Mouse (Mus musculus) CH12.LX (cell line): ENCODE results near the gene Rdh11. TPM values are rescaled to one million over a fixed set of nuclear protein-coding genes. Genes with fewer than 3 reads are reported as not detected.

Experiments
- DNase-seq: peaks from one replicate; pipeline ENCODE4 v3.0.0-alpha.2; 2013; ENCODE audit errors: extremely low read depth
- H3K27ac ChIP-seq: 2 replicates; pipeline ENCODE4 v1.5.1; 2012; ENCODE audit warnings: low read depth, mild to moderate bottlenecking, control low read depth, moderate library complexity; ENCODE audit not compliant: insufficient read depth
- H3K27me3 ChIP-seq: replicated peaks from 2 replicates; pipeline ENCODE3; 2012; ENCODE audit warnings: inconsistent platforms
- H3K36me3 ChIP-seq, 2 experiments: replicated peaks in 1 of 2; 2 replicates each; pipeline versions ENCODE3 to v1.6.1; 2012; ENCODE audit warnings: inconsistent platforms in 1 of 2, low read length in 1 of 2, mild to moderate bottlenecking in 1 of 2, mixed read lengths in 1 of 2, moderate library complexity in 1 of 2; ENCODE audit not compliant: control insufficient read depth in 1 of 2, insufficient read depth in 1 of 2
- H3K4me1 ChIP-seq, 2 experiments: 2 replicates each; pipeline ENCODE4 v1.6.1; 2012; ENCODE audit warnings: inconsistent platforms in 1 of 2, moderate library complexity in 1 of 2; ENCODE audit not compliant: insufficient read depth in 2 of 2, control insufficient read depth in 1 of 2
- H3K4me2 ChIP-seq: 2 replicates; pipeline ENCODE4 v1.6.1; 2012; ENCODE audit warnings: low read depth, mild to moderate bottlenecking, control low read depth; ENCODE audit not compliant: poor library complexity, insufficient read depth, severe bottlenecking
- H3K4me3 ChIP-seq, 3 experiments: fragments of 150-350 bp in 1 of 3; sonication (generic) in 1 of 3; replicated peaks in 1 of 3; 2 replicates each; pipeline versions ENCODE3 to v1.5.1; 2011 to 2012; ENCODE audit warnings: low read depth in 2 of 3, low read length in 2 of 3, mild to moderate bottlenecking in 2 of 3, moderate library complexity in 2 of 3, control low read depth in 1 of 3, improper control_type of control experiment in 1 of 3, inconsistent platforms in 1 of 3, mixed read lengths in 1 of 3; ENCODE audit not compliant: poor library complexity in 1 of 3
- H3K79me2 ChIP-seq: replicated peaks from 2 replicates; pipeline ENCODE4 v1.6.1; 2012; ENCODE audit warnings: mild to moderate bottlenecking, moderate library complexity; ENCODE audit not compliant: control insufficient read depth, poor library complexity, insufficient read depth, severe bottlenecking; ENCODE audit errors: extremely low read depth
- H3K9ac ChIP-seq: 2 replicates; pipeline ENCODE4 v1.6.1; 2012; ENCODE audit warnings: low read depth, mild to moderate bottlenecking, control low read depth, moderate library complexity; ENCODE audit not compliant: insufficient read depth
- H3K9me3 ChIP-seq: replicated peaks from 2 replicates; pipeline ENCODE3; 2012; ENCODE audit warnings: low read length, inconsistent platforms, mixed read lengths
- BHLHE40 ChIP-seq: IDR thresholded peaks from 2 replicates; pipeline ENCODE4 v1.6.1; 2011; ENCODE audit warnings: mild to moderate bottlenecking, low read depth, low read length, improper control_type of control experiment
- CHD1 ChIP-seq: IDR thresholded peaks from 2 replicates; pipeline ENCODE4 v1.6.1; 2012; ENCODE audit warnings: low read depth, low read length, improper control_type of control experiment, inconsistent platforms
- CHD2 ChIP-seq: IDR thresholded peaks from 2 replicates; pipeline ENCODE4 v1.6.1; 2011; ENCODE audit warnings: low read length, improper control_type of control experiment
- CTCF ChIP-seq, 2 experiments: IDR thresholded peaks in 1 of 2; conservative IDR thresholded peaks in 1 of 2; 2 replicates each; pipeline ENCODE4 v1.5.1; 2011 to 2012; ENCODE audit warnings: low read depth in 2 of 2, low read length in 2 of 2, improper control_type of control experiment in 1 of 2, inconsistent platforms in 1 of 2, mild to moderate bottlenecking in 1 of 2, moderate library complexity in 1 of 2
- E2F4 ChIP-seq: IDR thresholded peaks from 2 replicates; pipeline ENCODE4 v1.6.1; 2011; ENCODE audit warnings: low read depth, low read length, improper control_type of control experiment; ENCODE audit not compliant: insufficient replicate concordance
- ELF1 ChIP-seq: IDR thresholded peaks from 2 replicates; pipeline ENCODE4 v1.6.1; 2014; ENCODE audit warnings: low read depth, mild to moderate bottlenecking, inconsistent platforms, low read length, improper control_type of control experiment
- EP300 ChIP-seq: IDR thresholded peaks from 2 replicates; pipeline ENCODE4 v1.6.1; 2011; ENCODE audit warnings: low read length, improper control_type of control experiment
- HCFC1 ChIP-seq: IDR thresholded peaks from 2 replicates; pipeline ENCODE4 v1.6.1; 2012; ENCODE audit warnings: low read depth, mild to moderate bottlenecking, inconsistent platforms, low read length, improper control_type of control experiment
- JUN ChIP-seq: IDR thresholded peaks from 2 replicates; pipeline ENCODE4 v1.6.1; 2011; ENCODE audit warnings: low read depth, mild to moderate bottlenecking, low read length, improper control_type of control experiment, moderate library complexity; ENCODE audit not compliant: insufficient read depth
- JUND ChIP-seq: conservative IDR thresholded peaks from 2 replicates; pipeline ENCODE4 v1.6.1; 2011; ENCODE audit warnings: low read depth, low read length, improper control_type of control experiment
- KAT2A ChIP-seq: IDR thresholded peaks from 2 replicates; pipeline ENCODE4 v1.6.1; 2012; ENCODE audit warnings: low read length, improper control_type of control experiment, inconsistent platforms; ENCODE audit not compliant: insufficient replicate concordance
- MAX ChIP-seq: IDR thresholded peaks from 2 replicates; pipeline ENCODE4 v1.6.1; 2011; ENCODE audit warnings: low read length, improper control_type of control experiment
- MAZ ChIP-seq: IDR thresholded peaks from 2 replicates; pipeline ENCODE4 v1.6.1; 2012; ENCODE audit warnings: low read depth, mild to moderate bottlenecking, inconsistent platforms, low read length, improper control_type of control experiment, moderate library complexity
- MYC ChIP-seq: IDR thresholded peaks from 2 replicates; pipeline ENCODE4 v1.6.1; 2011; ENCODE audit warnings: low read depth, mild to moderate bottlenecking, improper control_type of control experiment, low read length
- NELFE ChIP-seq: IDR thresholded peaks from 2 replicates; pipeline ENCODE4 v1.6.1; 2011; ENCODE audit warnings: low read depth, low read length, improper control_type of control experiment
- NRF1 ChIP-seq: IDR thresholded peaks from 2 replicates; pipeline ENCODE4 v1.6.1; 2014; ENCODE audit warnings: low read depth, mild to moderate bottlenecking, inconsistent platforms, low read length, improper control_type of control experiment, moderate library complexity
- PAX5 ChIP-seq: IDR thresholded peaks from 2 replicates; pipeline ENCODE4 v1.6.1; 2012; ENCODE audit warnings: low read length, inconsistent platforms, mixed read lengths
- POLR2AphosphoS2 ChIP-seq: IDR thresholded peaks from 2 replicates; pipeline ENCODE4 v1.6.1; 2011; ENCODE audit warnings: low read depth, low read length, improper control_type of control experiment
- RCOR1 ChIP-seq: conservative IDR thresholded peaks from 2 replicates; pipeline ENCODE4 v1.6.1; 2012; ENCODE audit warnings: low read depth, mild to moderate bottlenecking, inconsistent platforms, low read length, improper control_type of control experiment
- TBP ChIP-seq: conservative IDR thresholded peaks from 2 replicates; pipeline ENCODE4 v1.6.1; 2011; ENCODE audit warnings: low read depth, low read length, improper control_type of control experiment
- TCF12 ChIP-seq: IDR thresholded peaks from 2 replicates; pipeline ENCODE4 v1.6.1; 2014; ENCODE audit warnings: low read depth, mild to moderate bottlenecking, inconsistent platforms, low read length, improper control_type of control experiment
- USF1 ChIP-seq: IDR thresholded peaks from 2 replicates; pipeline ENCODE4 v1.6.1; 2014; ENCODE audit warnings: low read depth, mild to moderate bottlenecking, inconsistent platforms, low read length, improper control_type of control experiment
- ZC3H11A ChIP-seq: IDR thresholded peaks from 2 replicates; pipeline ENCODE4 v1.6.1; 2012; ENCODE audit warnings: low read depth, mild to moderate bottlenecking, inconsistent platforms, low read length, improper control_type of control experiment
- ZKSCAN1 ChIP-seq: IDR thresholded peaks from 2 replicates; pipeline ENCODE4 v1.6.1; 2012; ENCODE audit warnings: low read depth, inconsistent platforms, low read length, improper control_type of control experiment, borderline replicate concordance
- ZMIZ1 ChIP-seq: IDR thresholded peaks from 2 replicates; pipeline ENCODE4 v1.6.1; 2012; ENCODE audit warnings: low read depth, mild to moderate bottlenecking, inconsistent platforms, low read length, improper control_type of control experiment
- ZNF384 ChIP-seq: IDR thresholded peaks from 2 replicates; pipeline ENCODE4 v1.6.1; 2012; ENCODE audit warnings: low read depth, low read length, improper control_type of control experiment, inconsistent platforms
- dilution Hi-C: fragments of 300-500 bp; cut with MboI; formaldehyde crosslinking; loops from 2 replicates; pipeline ENCODE4 v1.14.3; 2020; ENCODE audit warnings: low sequenced_read_pairs; ENCODE audit not compliant: extremely low pct_unique_long_range_greater_than_20kb, extremely low pct_ligation_motif_present
- in situ Hi-C: fragments of 300-500 bp; cut with MboI; formaldehyde crosslinking; loops from 3 replicates; pipeline ENCODE4 v1.14.3; 2019; ENCODE audit warnings: low sequenced_read_pairs, low pct_ligation_motif_present, low pct_unique_long_range_greater_than_20kb, mixed read lengths
- polyA plus RNA-seq: library from polyadenylated mRNA; unstranded; fragments of >175 nt; gene quantifications from 2 replicates; pipeline ENCODE4 v1.2.1, GENCODE M21; 2012; ENCODE audit warnings: low read depth; ENCODE audit not compliant: insufficient read length
- total RNA-seq, 2 experiments: library from RNA; depleted of rRNA; stranded (reverse); fragments of 300-350 nt in 1 of 2; fragments of >200 nt in 1 of 2; gene quantifications; 2 replicates each; pipeline ENCODE4 v1.2.3; 2012 to 2014

Gene Rdh11
- total RNA-seq (2012; rRNA removed): 47.4 and 47.5 TPM in 2 replicates
- 88.5 and 121 TPM in 2 replicates for total RNA-seq (2014; rRNA removed)
- 46.3 and 50.3 TPM in 2 replicates for polyA plus RNA-seq

DNA sequence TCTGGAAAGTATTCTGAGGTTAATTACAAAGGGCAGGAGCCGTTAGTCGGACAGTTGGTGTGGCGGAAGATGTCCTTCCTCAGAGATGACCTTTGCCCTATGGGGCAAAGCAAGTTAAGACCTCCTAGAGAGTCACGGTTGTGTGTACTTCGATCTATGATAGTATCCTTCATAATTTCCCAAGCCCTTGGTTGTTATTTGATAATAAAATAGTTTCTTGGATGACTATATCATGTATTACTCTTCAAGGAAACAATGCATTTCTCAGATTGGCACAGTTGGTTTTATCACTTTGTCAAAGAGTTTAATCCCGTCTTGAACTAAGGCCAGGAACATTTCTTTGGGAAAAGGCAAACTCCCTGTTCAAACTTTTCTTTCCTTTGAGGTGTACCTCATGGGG lies at the start of gene Rdh11:
Gene Rdh11 (minus strand): TSS at position 101 of the 400 bp plus-strand sequence.
- peak within 1 kb of the TSS; percentile 84 for H3K4me2 ChIP-seq
- no peaks in the 10 kb centered on the region for H3K9me3 ChIP-seq
- H3K27me3 ChIP-seq: no peaks in the 10 kb centered on the region
- in situ Hi-C loops: loop anchor here (5.0 kb wide), 1 partner anchor 70 kb away; no protein-coding TSS in a partner anchor
- dilution Hi-C loops: no loop called here
- no peak for TF ChIP-seq ELF1
- no peak for TF ChIP-seq BHLHE40
- no peak for TF ChIP-seq ZKSCAN1
- no peak for TF ChIP-seq E2F4
- TF ChIP-seq ZC3H11A: no peak
- TF ChIP-seq MAZ: no peak
- TF ChIP-seq NELFE: no peak
- no peak for TF ChIP-seq KAT2A
- no peak for TF ChIP-seq ZMIZ1
- no peak for TF ChIP-seq RCOR1
- TF ChIP-seq CHD2: no peak
- no peak for TF ChIP-seq POLR2AphosphoS2
- TF ChIP-seq NRF1: no peak
- no peak for TF ChIP-seq EP300
- no peak for TF ChIP-seq MYC
- TF ChIP-seq ZNF384: no peak
- no peak for TF ChIP-seq CHD1
- no peak for TF ChIP-seq JUND
- TF ChIP-seq TCF12: no peak
- DNase-seq: no peak
- peak within 1 kb of the TSS; percentile 77 for H3K9ac ChIP-seq
- H3K27ac ChIP-seq: no peak within 1 kb of the TSS
- H3K79me2 ChIP-seq: peaks cover 13% of the 10 kb centered on the region
- peaks cover 0 to 44% of the 10 kb centered on the region in 2 experiments; a peak in 2 of 4 replicates for H3K4me1 ChIP-seq
- peak within 1 kb of the TSS; percentile 72 to 82 (median 75) for H3K4me3 ChIP-seq
- peaks cover 12 to 31% of the 10 kb centered on the region in 2 experiments for H3K36me3 ChIP-seq

DNA sequence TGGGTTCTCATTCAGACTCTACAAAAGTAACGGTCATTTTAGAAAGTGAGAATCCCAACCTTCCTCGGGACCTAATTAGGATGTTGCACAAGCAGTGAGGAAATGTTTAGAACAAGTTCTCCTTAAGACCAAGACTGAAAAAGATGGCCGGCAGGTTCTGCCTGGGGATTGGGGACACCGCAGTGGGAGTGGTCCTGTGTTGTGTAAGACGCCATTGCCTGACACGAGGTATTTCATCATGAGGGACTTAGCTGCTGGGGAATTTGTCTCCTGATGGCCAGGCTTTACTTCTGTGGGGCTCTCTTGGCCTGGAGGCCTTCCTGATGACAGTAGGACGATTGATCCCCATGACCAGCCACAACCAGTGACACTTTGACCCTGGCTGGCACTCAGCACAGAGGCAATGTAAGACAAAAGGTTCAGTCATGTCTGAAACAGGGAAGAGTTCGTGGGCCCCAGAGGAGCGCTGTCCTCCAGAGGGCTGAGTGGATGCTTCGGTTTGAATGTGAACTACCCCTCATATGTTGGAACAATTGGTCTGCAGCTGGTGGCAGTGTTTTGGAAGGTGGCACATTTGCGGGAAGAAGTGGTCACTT lies 43.5 kb upstream of the Rdh11 start:
- H3K4me3 ChIP-seq: no peak overlapping the region
- no peak overlapping the region for H3K27ac ChIP-seq
- dilution Hi-C loops: no loop called here
- H3K79me2 ChIP-seq: no peaks in the 10 kb centered on the region
- no peaks in the 10 kb centered on the region for H3K9me3 ChIP-seq
- no peaks in the 10 kb centered on the region for H3K4me1 ChIP-seq
- H3K4me2 ChIP-seq: no peak overlapping the region
- in situ Hi-C loops: no loop called here
- peaks cover 66 to 84% of the 10 kb centered on the region in 2 experiments for H3K36me3 ChIP-seq
- H3K27me3 ChIP-seq: no peaks in the 10 kb centered on the region
- DNase-seq: no peak
- no peak overlapping the region for H3K9ac ChIP-seq
- TF ChIP-seq JUND (no peak), USF1 (no peak), NRF1 (no peak), BHLHE40 (no peak), ZMIZ1 (no peak), ZNF384 (no peak), CHD1 (no peak), TBP (no peak), POLR2AphosphoS2 (no peak), PAX5 (no peak), HCFC1 (no peak), CTCF (conservative IDR thresholded peaks at IDR 0.05 in 1 of 2, IDR thresholded peaks at IDR 0.05 in 1 of 2; ENCODE audit: low read depth in 2 of 2, low read length in 2 of 2) (no peak), JUN (no peak), MAX (no peak), EP300 (no peak), E2F4 (no peak)
